Mouse (Mus musculus) G1E (cell line): ENCODE data around the gene Eef1akmt2. TPM values are rescaled to one million over a fixed set of nuclear protein-coding genes. Genes with fewer than 3 reads are reported as not detected.
A peak's percentile ranks its signal among the peaks of the same experiment; 100 is the strongest.

ENCODE experiments used
- ATAC-seq: 2 replicates; pipeline ENCODE4 v1.8.0; 2016; ENCODE audit warnings: mild to moderate bottlenecking; ENCODE audit not compliant: insufficient number of reproducible peaks, poor library complexity, low FRiP score, severe bottlenecking; ENCODE audit errors: extremely low read depth
- DNase-seq: peaks from one replicate; pipeline ENCODE4 v3.0.0; 2012; ENCODE audit warnings: low spot score
- H3K27me3 ChIP-seq: 2 replicates; pipeline ENCODE4 v1.6.1; 2012; ENCODE audit warnings: mild to moderate bottlenecking, low read length, inconsistent platforms; ENCODE audit not compliant: insufficient read depth
- H3K36me3 ChIP-seq: replicated peaks from 2 replicates; pipeline ENCODE3; 2012; ENCODE audit warnings: mild to moderate bottlenecking, inconsistent platforms
- H3K4me1 ChIP-seq: 2 replicates; pipeline ENCODE4 v1.6.1; 2012; ENCODE audit warnings: low read depth, low read length, inconsistent platforms, mixed read lengths; ENCODE audit not compliant: insufficient read depth
- H3K4me3 ChIP-seq: 2 replicates; pipeline ENCODE4 v1.5.1; 2012; ENCODE audit warnings: low read depth, mild to moderate bottlenecking, inconsistent platforms, low read length, moderate library complexity, mixed read lengths
- H3K9me3 ChIP-seq: replicated peaks from 2 replicates; pipeline ENCODE4 v1.6.1; 2012; ENCODE audit warnings: inconsistent platforms
- CTCF ChIP-seq: IDR thresholded peaks from 2 replicates; pipeline ENCODE4 v1.5.1; 2012; ENCODE audit warnings: low read depth, low read length, inconsistent platforms, mixed read lengths
- GATA1 ChIP-seq: IDR thresholded peaks from 2 replicates; pipeline ENCODE4 v1.6.1; 2012; ENCODE audit warnings: borderline replicate concordance, low read length, inconsistent platforms, mixed read lengths
- GATA2 ChIP-seq: IDR thresholded peaks from 2 replicates; pipeline ENCODE4 v1.6.1; 2012; ENCODE audit warnings: low read depth, low read length, inconsistent platforms, borderline replicate concordance
- POLR2AphosphoS5 ChIP-seq: IDR thresholded peaks from 2 replicates; pipeline ENCODE4 v1.6.1; 2012; ENCODE audit warnings: low read depth, low read length, inconsistent platforms; ENCODE audit not compliant: insufficient replicate concordance
- TAL1 ChIP-seq: conservative IDR thresholded peaks from 2 replicates; pipeline ENCODE4 v1.6.1; 2012; ENCODE audit warnings: low read depth, low read length, inconsistent platforms, mixed read lengths
- polyA plus RNA-seq: library from polyadenylated mRNA; stranded (reverse); fragments of >175 nt; gene quantifications from 2 replicates; pipeline ENCODE4 v1.2.3, GENCODE M21; 2012
- total RNA-seq, 2 experiments: library from RNA; stranded (forward) in 1 of 2; stranded (reverse) in 1 of 2; fragments of 200-1000 nt in 1 of 2; fragments of >200 nt in 1 of 2; fragmentation: Nextera tagmentation in 1 of 2; gene quantifications; 2 replicates each; pipeline ENCODE4 v1.2.3; 2014 to 2017

Eef1akmt2 gene
- total RNA-seq (2014; fragmentation: Nextera tagmentation), result 24.8 and 28.4 TPM in 2 replicates
- 58.9 and 74.1 TPM in 2 replicates for total RNA-seq (2017)
- polyA plus RNA-seq, result 9.3 and 16.5 TPM in 2 replicates

GRCm38 (mm10) chr7:132852173-132852844, at the start of gene Eef1akmt2:
TSS of gene Eef1akmt2 (minus strand) at chr7:132852673.
- Histone ChIP-seq H3K27me3 (no peaks in the 10 kb centered on the region), H3K4me1 (peaks cover 21% of the 10 kb centered on the region)
- 0 out of 2 replicates have a peak, but pooled peaks have one; percentile 50 for TF ChIP-seq POLR2AphosphoS5
- TF ChIP-seq TAL1, result no peak

DNA sequence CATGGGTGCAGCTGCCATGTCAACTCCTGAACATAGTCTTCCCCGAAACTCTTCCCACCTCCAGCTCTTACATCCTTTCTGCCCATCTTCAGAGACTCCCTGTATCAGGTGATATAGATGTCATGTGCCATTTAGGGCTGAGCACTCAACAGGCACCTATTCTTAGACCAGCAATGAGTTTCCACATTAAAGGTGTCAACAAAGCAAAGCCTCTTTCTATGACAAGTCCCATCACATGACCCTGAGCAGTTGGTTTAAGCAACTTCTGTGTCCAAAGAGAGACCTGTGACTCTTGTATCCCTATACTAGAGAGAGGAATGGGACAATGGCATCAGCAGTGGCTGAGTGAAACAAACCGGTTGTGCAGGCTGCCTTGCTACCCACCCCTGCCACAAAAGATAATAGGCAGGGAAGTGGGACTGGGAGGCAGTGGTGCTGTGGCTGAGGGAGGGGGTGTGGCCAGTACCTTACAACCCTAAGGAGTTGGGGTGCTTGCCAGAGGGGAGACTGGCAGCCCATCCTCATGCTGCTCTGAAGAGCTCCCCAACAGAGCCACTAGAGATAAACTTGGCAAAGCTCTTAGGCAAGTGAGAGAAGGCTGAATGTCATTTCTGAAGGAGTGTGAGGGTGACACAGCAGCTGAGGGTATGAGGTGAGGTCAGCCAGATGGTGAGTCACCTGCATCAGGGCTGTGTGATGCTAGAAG, 48.5 kb upstream of the Eef1akmt2 start:
- Histone ChIP-seq H3K4me1 (peaks cover 7% of the 10 kb centered on the region; the same call in 1 of the 2 replicates), H3K36me3 (no peaks in the 10 kb centered on the region), H3K4me3 (no peak overlapping the region), H3K27me3 (peaks cover 14% of the 10 kb centered on the region), H3K9me3 (no peaks in the 10 kb centered on the region)
- TF ChIP-seq POLR2AphosphoS5 (no peak), TAL1 (no peak), GATA1 (no peak), CTCF (no peak)
- no peak for DNase-seq
- ATAC-seq, result no peak

More at GRCm38 (mm10) chr7:132852173-132852844, at the start of gene Eef1akmt2:
- Histone ChIP-seq H3K36me3 (peaks cover 31% of the 10 kb centered on the region), H3K4me3 (peak within 1 kb of the TSS; percentile 91), H3K9me3 (no peaks in the 10 kb centered on the region)
- DNase-seq, result peak; percentile 76
- ATAC-seq, result peak; percentile 93

DNA sequence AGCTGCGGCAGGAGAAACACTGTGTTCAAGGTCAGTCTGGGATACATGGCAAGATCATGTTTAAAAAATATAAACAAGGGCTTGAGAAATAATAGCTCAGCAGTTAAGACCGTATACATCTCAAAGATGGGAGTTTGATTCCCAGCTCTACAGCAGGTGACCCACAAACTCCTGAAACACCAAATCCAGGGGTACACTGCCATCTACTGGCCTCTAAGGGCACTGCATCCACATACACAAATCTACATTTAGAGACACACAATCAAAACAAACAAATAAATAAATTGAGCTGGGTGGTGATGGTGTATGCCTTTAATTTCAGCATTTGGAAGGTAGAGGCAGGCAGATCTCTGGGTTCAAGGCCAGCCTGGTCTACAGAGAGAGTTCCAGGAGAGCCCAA, 45.8 kb upstream of the Eef1akmt2 start:
- no peak overlapping the region for H3K4me3 ChIP-seq
- peaks cover 7% of the 10 kb centered on the region; the same call in 1 of the 2 replicates for H3K4me1 ChIP-seq
- ATAC-seq (no peak), DNase-seq (no peak)
- H3K9me3 ChIP-seq, result no peaks in the 10 kb centered on the region
- H3K36me3 ChIP-seq, result no peaks in the 10 kb centered on the region
- TF ChIP-seq CTCF (peak; percentile 86), POLR2AphosphoS5 (no peak)
- peaks cover 10% of the 10 kb centered on the region for H3K27me3 ChIP-seq

- DNase-seq (no peak), ATAC-seq (no peak)
- no peaks in the 10 kb centered on the region for H3K36me3 ChIP-seq
- peaks cover 7% of the 10 kb centered on the region for H3K27me3 ChIP-seq
- H3K4me3 ChIP-seq, result no peak overlapping the region
- no peaks in the 10 kb centered on the region for H3K9me3 ChIP-seq
- TF ChIP-seq CTCF (no peak), TAL1 (no peak), GATA1 (no peak), GATA2 (no peak), POLR2AphosphoS5 (no peak)
- peaks cover 10% of the 10 kb centered on the region; the same call in 1 of the 2 replicates for H3K4me1 ChIP-seq
Measured at GRCm38 (mm10) chr7:132897258-132897657, 44.8 kb upstream of the Eef1akmt2 start.

DNA sequence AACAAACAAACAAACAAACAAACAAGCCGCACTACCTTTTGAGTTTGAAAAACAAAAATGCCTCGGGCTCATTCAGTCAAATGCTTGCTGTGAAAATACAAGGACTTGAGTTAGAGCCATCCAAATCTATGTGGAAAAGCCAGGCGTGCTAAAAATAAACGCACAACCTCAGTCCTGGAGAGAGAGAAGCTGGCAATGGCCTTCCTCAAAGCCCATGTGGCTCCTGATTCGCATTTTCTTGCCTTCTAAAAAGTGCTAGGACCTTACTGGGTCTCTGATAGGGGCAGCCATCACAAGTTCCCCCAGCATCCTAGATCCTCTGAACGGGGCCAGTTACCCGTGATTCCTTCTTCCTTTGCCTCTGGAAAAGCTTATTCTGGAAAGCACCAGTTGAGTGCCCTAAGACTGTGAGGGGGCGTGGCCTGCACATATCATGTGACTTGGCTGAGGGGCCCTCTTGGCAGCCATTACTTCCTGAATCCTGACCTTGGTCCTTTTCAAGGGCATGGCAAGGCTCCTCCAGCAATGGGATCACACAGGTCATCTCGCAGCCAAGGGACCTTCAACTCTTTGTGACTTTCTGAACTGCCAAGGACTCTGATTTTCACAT, 43.8 kb upstream of the Eef1akmt2 start:
- H3K36me3 ChIP-seq, result no peaks in the 10 kb centered on the region
- H3K9me3 ChIP-seq, result no peaks in the 10 kb centered on the region
- peaks cover 9% of the 10 kb centered on the region for H3K27me3 ChIP-seq
- DNase-seq, result no peak
- ATAC-seq, result no peak
- TF ChIP-seq TAL1 (no peak), GATA1 (no peak), CTCF (no peak), POLR2AphosphoS5 (no peak), GATA2 (no peak)
- H3K4me3 ChIP-seq, result no peak overlapping the region
- H3K4me1 ChIP-seq, result peaks cover 12% of the 10 kb centered on the region; the same call in 1 of the 2 replicates

DNA sequence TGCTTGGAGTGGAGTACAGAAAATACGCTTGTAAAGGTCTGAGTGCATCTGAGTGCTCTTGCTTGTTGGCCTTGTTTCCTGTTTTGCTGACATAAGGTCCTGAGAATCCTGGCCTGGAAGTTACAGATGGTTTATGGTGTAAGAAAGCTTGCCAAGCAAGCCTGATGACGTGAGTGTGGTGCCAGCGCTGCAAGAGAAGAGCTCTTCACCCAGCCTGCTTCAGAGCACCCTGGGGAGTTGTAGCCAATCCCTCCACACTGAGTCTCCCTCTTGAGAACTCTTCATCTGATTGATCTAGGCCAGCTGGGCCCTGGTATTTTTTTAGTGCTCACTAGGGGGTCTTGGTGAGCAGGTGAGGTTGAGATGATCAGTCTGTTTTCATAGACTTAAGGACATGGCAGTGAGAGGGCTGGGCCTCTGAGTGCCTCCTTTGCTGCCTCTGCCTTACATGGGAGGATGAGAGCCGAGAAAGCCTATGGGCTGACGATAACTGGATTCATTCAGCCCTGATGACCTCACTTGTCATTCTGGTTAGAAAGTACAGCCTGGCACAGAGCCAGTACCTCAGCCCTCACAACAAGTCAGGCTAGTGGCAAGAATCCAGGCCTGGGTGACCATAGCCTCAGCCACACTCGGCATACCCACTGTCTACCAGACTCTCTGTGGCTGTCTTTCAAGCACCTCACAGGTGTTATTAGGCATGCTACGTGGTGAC, 42.5 kb upstream of the Eef1akmt2 start:
- no peak overlapping the region for H3K4me3 ChIP-seq
- ATAC-seq (no peak), DNase-seq (no peak)
- H3K4me1 ChIP-seq, result peaks cover 12% of the 10 kb centered on the region; the same call in 1 of the 2 replicates
- H3K27me3 ChIP-seq, result peaks cover 10% of the 10 kb centered on the region
- no peaks in the 10 kb centered on the region for H3K9me3 ChIP-seq
- no peak for TF ChIP-seq GATA1
- TF ChIP-seq TAL1, result no peak
- TF ChIP-seq POLR2AphosphoS5, result no peak
- no peak for TF ChIP-seq CTCF
- no peak for TF ChIP-seq GATA2
- H3K36me3 ChIP-seq, result no peaks in the 10 kb centered on the region
